Mouse (Mus musculus) testis, adult 2 months (tissue): ENCODE measurements around the gene Smim6.

Experiments
- CTCF ChIP-seq: fragments of 200-500 bp; IDR thresholded peaks from 2 replicates; pipeline ENCODE4 v1.5.1; 2012; ENCODE audit warnings: low read depth, mild to moderate bottlenecking, inconsistent platforms, low read length, moderate library complexity; ENCODE audit not compliant: control insufficient read depth, insufficient read depth, insufficient replicate concordance
- POLR2A ChIP-seq: fragments of 200-500 bp; IDR thresholded peaks from 2 replicates; pipeline ENCODE4 v1.6.1; 2012; ENCODE audit warnings: low read depth, mild to moderate bottlenecking, inconsistent platforms, low read length, moderate library complexity; ENCODE audit not compliant: control insufficient read depth

GRCm38 (mm10) chr11:115911134-115911561 is 669 bp upstream of the Smim6 start:
- TF ChIP-seq POLR2A (no peak), CTCF (no peak)
